Mouse (Mus musculus): ENCODE results near the gene Lyve1.

DNA sequence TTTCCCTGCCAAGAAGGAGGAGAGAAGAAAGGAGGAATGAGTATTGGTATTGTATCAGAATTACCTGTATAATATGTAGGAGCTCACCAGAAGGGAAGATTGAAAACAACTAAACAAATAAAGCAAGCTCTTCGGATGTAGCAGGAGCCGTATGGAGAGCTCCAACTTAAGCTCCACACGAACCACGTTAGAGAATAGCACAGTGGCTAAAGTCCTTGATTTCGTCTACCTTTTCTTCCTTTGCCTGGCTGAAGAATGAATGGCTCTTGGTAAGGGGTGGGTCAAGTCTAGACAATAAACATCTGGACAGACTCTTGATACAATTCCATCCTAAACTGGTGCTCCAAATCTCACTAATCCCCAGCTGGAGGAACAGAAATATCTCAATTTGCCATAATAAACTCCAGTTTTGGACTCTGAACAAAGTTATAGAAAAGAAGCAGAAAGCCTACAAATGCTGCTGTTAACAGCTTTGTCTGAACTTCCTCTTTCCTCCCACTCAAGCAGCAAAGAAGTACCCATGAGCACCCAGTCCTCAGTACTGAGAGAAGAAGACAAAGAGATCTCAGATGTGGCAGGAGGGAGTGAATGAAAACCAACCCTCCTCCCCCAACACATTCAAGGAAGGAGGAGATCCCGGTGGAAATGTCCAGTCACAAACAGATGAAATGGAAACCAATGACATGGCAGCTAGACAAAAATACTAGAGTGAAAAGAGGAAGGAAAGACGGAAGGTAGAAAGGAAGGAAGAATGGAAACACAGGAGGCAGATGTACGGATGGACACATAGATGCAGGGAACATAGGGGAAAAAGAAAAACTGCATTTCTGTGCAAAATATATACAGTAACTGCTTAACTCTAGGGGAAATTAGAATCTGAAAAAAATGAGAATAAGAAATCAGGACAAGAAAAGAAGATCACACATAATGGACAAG lies 45.4 kb upstream of the Lyve1 start:
- no peak for TF ChIP-seq CTCF (IDR thresholded peaks at IDR 0.05; ENCODE audit: borderline replicate concordance, extremely low read depth, insufficient read depth, insufficient read length)
- no peak for TF ChIP-seq POLR2A (IDR thresholded peaks at IDR 0.05; ENCODE audit: borderline replicate concordance, extremely low read depth, insufficient read depth, insufficient read length, poor library complexity, severe bottlenecking)

All from brain, embryonic 14.5 days (tissue).